Mouse (Mus musculus) T-helper 17 cell (primary cell): ENCODE data around the gene Pole3.

ENCODE experiments used
- in situ Hi-C, 2 experiments: fragments of 300-600 bp; cut with MboI, MseI; formaldehyde crosslinking; loops; 1 replicate in 1 of 2; 2 replicates in 1 of 2; pipeline ENCODE4 v1.15.1; 2025; ENCODE audit warnings: high pct_unique_total_duplicates in 2 of 2

Gene Pole3

GRCm38 (mm10) chr4:62524651-62525488 lies at the start of gene Pole3, which contains the start of gene 4933430I17Rik:
Pole3 (minus strand) TSS chr4:62525068.
4933430I17Rik (plus strand) TSS chr4:62525369.
- in situ Hi-C loops: no loop called here

- in situ Hi-C loops: no loop called here
Measured at GRCm38 (mm10) chr4:62570029-62570428, 45.2 kb upstream of the Pole3 start.

- in situ Hi-C loops: no loop called here
Measured at GRCm38 (mm10) chr4:62569603-62570002, 44.7 kb upstream of the Pole3 start.

- in situ Hi-C loops: no loop called here
Measured at GRCm38 (mm10) chr4:62568359-62568758, 43.5 kb upstream of the Pole3 start.

GRCm38 (mm10) chr4:62567696-62568095 lies 42.8 kb upstream of the Pole3 start:
- in situ Hi-C loops: no loop called here

- in situ Hi-C loops: no loop called here
Measured at GRCm38 (mm10) chr4:62566530-62566929, 41.7 kb upstream of the Pole3 start.

GRCm38 (mm10) chr4:62562006-62562405 lies 37.1 kb upstream of the Pole3 start:
- in situ Hi-C loops: loop anchor here (5.0 kb wide), 5 partner anchors 65 to 200 kb away; no protein-coding TSS in a partner anchor

- in situ Hi-C loops: loop anchor here (5.0 kb wide), 5 partner anchors 66 to 201 kb away; no protein-coding TSS in a partner anchor
Measured at GRCm38 (mm10) chr4:62561630-62562001, 36.7 kb upstream of the Pole3 start.

GRCm38 (mm10) chr4:62560963-62561629 lies 36.2 kb upstream of the Pole3 start:
- in situ Hi-C loops: loop anchor here (5.0 kb wide), 5 partner anchors 66 to 201 kb away; no protein-coding TSS in a partner anchor

GRCm38 (mm10) chr4:62559797-62560329 lies 35.0 kb upstream of the Pole3 start, which contains the start of gene Rgs3:
Rgs3 (plus strand) TSS chr4:62559847.
- in situ Hi-C loops: loop anchor here (5.0 kb wide), 5 partner anchors 67 to 202 kb away; no protein-coding TSS in a partner anchor

GRCm38 (mm10) chr4:62557436-62557835 lies 32.6 kb upstream of the Pole3 start:
- in situ Hi-C loops: no loop called here

- in situ Hi-C loops: no loop called here
Measured at GRCm38 (mm10) chr4:62551966-62552365, 27.1 kb upstream of the Pole3 start.

- in situ Hi-C loops: no loop called here
Measured at GRCm38 (mm10) chr4:62544801-62545200, 19.9 kb upstream of the Pole3 start.

- in situ Hi-C loops: no loop called here
Measured at GRCm38 (mm10) chr4:62543782-62544181, 18.9 kb upstream of the Pole3 start.

- in situ Hi-C loops: no loop called here
Measured at GRCm38 (mm10) chr4:62541802-62542201, 16.9 kb upstream of the Pole3 start.

- in situ Hi-C loops: no loop called here
Measured at GRCm38 (mm10) chr4:62533729-62534128, 8.9 kb upstream of the Pole3 start.

- in situ Hi-C loops: no loop called here
Measured at GRCm38 (mm10) chr4:62527655-62528054, 2.8 kb upstream of the Pole3 start.

GRCm38 (mm10) chr4:62526256-62526655 lies 1.4 kb upstream of the Pole3 start:
- in situ Hi-C loops: no loop called here

GRCm38 (mm10) chr4:62525489-62525811 lies 582 bp upstream of the Pole3 start:
- in situ Hi-C loops: no loop called here

- in situ Hi-C loops: no loop called here
Measured at GRCm38 (mm10) chr4:62520892-62521400, 3.9 kb downstream of the Pole3 start.

- in situ Hi-C loops: no loop called here
Measured at GRCm38 (mm10) chr4:62519849-62520233, 5.0 kb downstream of the Pole3 start, which contains the start of gene Alad. Alad (minus strand) TSS chr4:62519918.
